Mouse (Mus musculus): ENCODE results near the gene Ankle2.
A peak's percentile ranks its signal among the peaks of the same experiment; 100 is the strongest.

Ankle2 gene

DNA sequence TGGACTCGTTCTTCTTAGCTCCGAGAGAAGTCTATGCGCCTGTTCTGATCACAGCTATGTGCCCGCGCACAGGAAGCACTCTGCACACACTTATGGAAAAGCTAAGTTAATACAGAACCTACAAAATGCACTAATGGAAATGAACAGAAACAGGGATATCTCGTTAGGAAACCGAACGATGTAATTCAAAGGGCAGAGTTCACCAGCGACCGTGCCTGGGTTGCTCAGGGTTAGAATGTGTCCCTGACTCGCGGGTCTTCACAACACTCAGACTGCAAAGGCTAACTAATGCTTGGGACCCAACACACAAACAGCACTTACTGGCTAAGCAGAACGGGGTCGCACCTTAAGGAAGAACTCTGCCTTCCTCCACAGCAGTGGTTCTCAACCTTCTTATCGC, 54.4 kb downstream of the Ankle2 start:
- DNase-seq: no peak

GRCm38 (mm10) chr5:110285770-110286445, 55.1 kb downstream of the Ankle2 start, which contains the start of the genes Pxmp2 and Pole:
TSS of gene Pxmp2 (minus strand) at chr5:110286186.
TSS of gene Pole (plus strand) at chr5:110286306.
- DNase-seq: peak; percentile 81 to 85

DNA sequence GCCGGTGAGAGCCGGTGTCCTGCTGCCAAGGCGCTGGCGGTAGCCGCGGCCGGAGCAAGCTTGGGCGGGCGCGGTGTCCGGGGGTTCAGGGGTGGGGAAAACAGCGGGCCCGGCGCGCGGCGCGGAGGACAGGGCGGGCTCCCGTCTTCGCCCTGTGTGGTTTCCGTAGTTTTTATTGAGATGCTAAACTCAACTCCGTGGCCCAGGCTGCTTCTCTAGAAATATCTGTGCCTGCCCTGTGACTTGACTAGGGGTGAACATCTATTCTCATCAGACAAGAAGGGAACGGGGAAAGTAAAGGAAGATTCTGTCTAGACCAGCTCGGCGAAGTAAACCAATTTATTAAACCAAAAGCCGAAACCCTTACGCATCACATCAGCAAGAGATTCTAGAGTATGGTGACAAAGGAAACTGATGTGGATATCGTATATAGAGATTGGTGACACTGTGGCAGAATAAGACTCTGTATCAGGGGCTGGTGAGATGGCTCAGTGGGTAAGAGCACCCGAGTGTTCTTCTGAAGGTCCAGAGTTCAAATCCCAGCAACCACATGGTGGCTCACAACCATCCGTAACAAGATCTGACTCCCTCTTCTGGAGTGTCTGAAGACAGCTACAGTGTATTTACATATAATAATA, 55.8 kb downstream of the Ankle2 start:
- DNase-seq: no peak

GRCm38 (mm10) chr5:110287084-110287475, 56.3 kb downstream of the Ankle2 start:
- DNase-seq: no peak

DNA sequence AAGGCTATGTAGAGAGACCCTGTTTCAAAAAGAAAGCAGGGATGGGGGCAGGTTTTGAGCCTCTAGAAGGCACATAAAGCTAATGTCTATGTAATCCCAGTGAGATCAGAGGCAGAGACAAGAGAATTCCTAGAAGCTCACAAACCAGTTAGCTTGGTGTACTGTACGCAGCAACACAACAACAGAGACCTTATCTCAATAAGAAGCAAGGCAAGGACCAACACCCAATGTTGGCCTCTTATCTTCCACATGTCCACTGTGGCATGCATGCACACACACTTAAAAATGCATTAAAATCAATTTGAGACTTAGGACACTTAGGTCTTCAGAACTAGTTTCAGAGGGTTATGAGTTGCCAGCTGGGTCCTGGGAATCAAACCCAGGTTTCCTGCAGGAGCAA, 60.8 kb downstream of the Ankle2 start:
- DNase-seq: no peak

DNA sequence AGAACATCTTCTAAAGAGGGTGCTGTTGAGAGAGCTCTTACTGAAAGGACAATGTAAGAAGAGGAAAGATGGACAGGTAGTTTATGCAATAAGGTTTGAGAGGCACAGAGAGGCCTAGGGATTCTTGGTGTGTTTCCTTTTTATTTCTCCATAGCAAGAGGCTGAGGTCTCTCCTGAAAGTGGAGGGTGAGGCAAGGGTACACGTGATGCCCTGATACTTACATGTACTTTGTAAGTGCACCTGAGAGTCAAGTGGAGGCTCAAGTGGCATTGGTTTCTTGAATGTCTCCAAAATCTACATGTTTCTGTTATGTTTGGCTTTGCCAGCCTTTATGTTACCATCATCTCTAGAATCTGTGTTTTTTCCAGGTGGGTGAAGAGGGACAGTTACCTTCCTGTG, 65.8 kb downstream of the Ankle2 start:
- DNase-seq: no peak

- DNase-seq: no peak
These were observed 69.8 kb downstream of the Ankle2 start for GRCm38 (mm10) chr5:110300591-110300990.

Data from thymus, postnatal 36 days (tissue).